ENCODE assay signal across 24 mouse cellular contexts in the genomic region with DNA sequence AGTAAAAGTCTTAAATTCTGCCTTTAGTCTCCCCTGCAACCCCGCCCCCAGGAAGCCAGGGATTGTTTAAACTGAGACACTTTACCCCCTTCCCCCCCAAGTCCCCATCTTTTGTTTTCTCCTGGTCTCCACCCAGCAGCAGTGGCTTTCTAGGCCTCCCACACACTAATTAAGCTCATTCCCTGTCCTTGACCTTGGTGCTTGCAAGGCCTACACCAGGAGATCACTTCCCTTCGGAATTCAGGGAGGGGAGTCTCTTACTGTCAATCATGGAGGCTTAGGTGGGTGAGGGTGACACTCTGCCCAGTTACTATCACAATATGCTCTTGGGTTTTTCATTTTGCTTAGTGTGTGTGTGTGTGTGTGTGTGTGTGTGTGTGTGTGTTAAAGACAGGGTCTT. TPM values are rescaled to one million over a fixed set of nuclear protein-coding genes. Genes with fewer than 3 reads are reported as not detected.
"Had no signal": no experiment of that assay in that cellular context is flagged by ENCODE, and none has a peak within 500 bp of the region (broad histone marks: within the 10 kb centered on the region; RNA-seq: fewer than 3 reads in every experiment).

No protein-coding gene starts in this region.

- H3K27ac ChIP-seq: layer of hippocampus, adult 2 months; limb, embryonic 10.5 days; limb, embryonic 13.5 days; liver, embryonic 12.5 days; liver, embryonic 15.5 days; lung, embryonic 15.5 days; stomach, postnatal 0 days had no signal

- DNase-seq: kidney, adult 11 months; kidney, postnatal 14 days; layer of hippocampus, adult 9-11 months; liver; lung, adult 18-20 months; lung, postnatal 14 days; lung, postnatal 4 days; midbrain, embryonic 14.5 days; right cerebral cortex, adult 18-20 months; right cerebral cortex, postnatal 14 days; right cerebral cortex, postnatal 4 days; thymus, adult 2 months; thymus, postnatal 14 days; thymus, postnatal 4 days had no signal

- H3K36me3 ChIP-seq: limb, embryonic 13.5 days; liver, embryonic 12.5 days; liver, embryonic 15.5 days; lung, embryonic 15.5 days had no signal

- H3K4me3 ChIP-seq: layer of hippocampus, adult 2 months; limb, embryonic 10.5 days; limb, embryonic 13.5 days; liver, embryonic 12.5 days; liver, embryonic 15.5 days; lung, embryonic 15.5 days had no signal

- ATAC-seq: liver, embryonic 12.5 days had no signal

- H3K9ac ChIP-seq: limb, embryonic 13.5 days; liver, embryonic 12.5 days; liver, embryonic 15.5 days; lung, embryonic 15.5 days had no signal

- H3K27me3 ChIP-seq: limb, embryonic 13.5 days; liver, embryonic 12.5 days; liver, embryonic 15.5 days; lung, embryonic 15.5 days had no signal

- H3K4me1 ChIP-seq: limb, embryonic 10.5 days; limb, embryonic 13.5 days; liver, embryonic 12.5 days; liver, embryonic 15.5 days; lung, embryonic 15.5 days had no signal

- H3K4me2 ChIP-seq: limb, embryonic 13.5 days; liver, embryonic 12.5 days; liver, embryonic 15.5 days; lung, embryonic 15.5 days; midbrain, embryonic 11.5 days had no signal

- H3K9me3 ChIP-seq: limb, embryonic 10.5 days; liver, embryonic 15.5 days; lung, embryonic 15.5 days had no signal

RNA-seq across cellular contexts. Expression of a gene that starts 57.3 kb away (rescaled TPM):
- total RNA-seq: megakaryocyte progenitor cell, adult 5-6 weeks; megakaryocyte-erythroid progenitor cell, adult 5-6 weeks had no signal
